Mouse (Mus musculus) cerebellum, adult 9-11 months (tissue): ENCODE data around the gene Rpl3.
A peak's percentile ranks its signal among the peaks of the same experiment; 100 is the strongest.

ENCODE experiments used
- DNase-seq: peaks from one replicate; pipeline ENCODE4 v3.0.0; 2022

The Rpl3 gene

GRCm38 (mm10) chr15:80083740-80084139, 7.9 kb downstream of the Rpl3 start:
- no peak for DNase-seq

DNA sequence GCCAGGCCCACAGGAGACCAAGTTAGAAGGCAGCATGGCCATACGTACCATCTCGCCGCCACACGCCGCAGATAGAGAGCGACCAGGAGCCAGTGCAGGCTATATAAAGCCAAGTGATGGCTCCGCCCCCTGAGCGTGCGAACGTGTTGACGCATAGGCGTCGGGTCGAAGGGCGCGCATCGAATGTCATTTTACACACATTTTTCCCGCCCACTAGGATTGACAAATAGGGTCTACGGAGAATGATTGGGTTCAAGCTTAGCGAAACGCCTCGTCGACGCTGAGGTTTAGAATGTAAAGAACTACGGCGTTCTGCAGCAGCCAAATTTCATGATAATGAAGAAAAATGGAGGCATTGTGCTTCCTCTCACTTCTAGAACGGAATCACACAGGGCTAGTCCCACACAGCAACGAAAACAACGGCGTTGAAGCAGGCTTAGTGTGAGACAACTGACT, 8.4 kb downstream of the Rpl3 start:
- DNase-seq = peak; percentile 99

DNA sequence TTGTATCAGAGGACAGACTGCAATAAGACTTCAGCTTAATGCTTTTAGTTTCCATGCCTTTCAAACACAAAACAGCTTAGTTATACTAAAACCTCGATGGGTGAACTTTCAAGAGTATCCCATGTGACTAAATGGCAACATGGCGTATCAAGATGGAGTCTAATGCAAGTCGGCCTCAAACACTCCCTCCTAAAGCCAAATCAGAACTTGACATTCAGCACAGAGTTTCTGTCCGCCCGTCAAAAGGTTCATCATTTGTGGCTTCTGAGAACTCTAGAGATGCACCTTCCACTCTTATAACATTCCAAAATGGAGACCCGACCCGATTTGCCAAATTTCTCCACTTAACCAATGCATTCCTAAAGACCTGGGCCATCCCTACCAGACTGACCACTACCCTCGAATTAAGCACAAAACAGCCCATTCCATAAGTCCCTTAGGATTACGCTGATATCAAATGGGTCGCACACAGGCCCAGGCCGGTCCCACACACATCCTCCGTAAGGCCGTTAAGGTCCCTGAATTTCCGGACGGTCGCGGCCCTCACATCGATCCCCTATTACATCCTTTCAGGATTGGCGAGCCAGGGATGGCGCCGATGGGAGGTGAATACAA, 8.9 kb downstream of the Rpl3 start:
- DNase-seq = no peak

- DNase-seq = peak; percentile 57
Observed at GRCm38 (mm10) chr15:80081801-80082546, 9.7 kb downstream of the Rpl3 start.

GRCm38 (mm10) chr15:80080711-80081615, 10.7 kb downstream of the Rpl3 start:
- DNase-seq = peak; percentile 63

DNA sequence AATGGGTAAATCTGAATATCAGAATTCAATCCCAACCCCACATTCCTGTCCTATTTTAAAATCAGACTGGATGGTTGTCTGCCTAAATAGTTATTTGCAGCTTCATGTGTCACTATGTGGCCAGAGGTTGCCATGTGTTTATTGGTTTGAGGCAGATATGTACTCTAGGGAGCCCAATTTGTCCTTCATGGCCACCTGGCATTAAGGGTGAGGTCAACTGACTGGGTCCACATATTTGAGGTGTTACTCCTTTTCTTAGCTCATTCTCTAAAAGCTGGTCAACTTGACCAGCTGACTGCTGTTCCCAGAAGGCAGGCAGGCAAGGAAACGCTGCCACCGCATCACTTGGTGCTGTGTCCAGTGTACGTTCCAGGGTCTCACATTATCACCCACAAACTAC, 11.7 kb downstream of the Rpl3 start:
- peak; percentile 27 for DNase-seq

DNA sequence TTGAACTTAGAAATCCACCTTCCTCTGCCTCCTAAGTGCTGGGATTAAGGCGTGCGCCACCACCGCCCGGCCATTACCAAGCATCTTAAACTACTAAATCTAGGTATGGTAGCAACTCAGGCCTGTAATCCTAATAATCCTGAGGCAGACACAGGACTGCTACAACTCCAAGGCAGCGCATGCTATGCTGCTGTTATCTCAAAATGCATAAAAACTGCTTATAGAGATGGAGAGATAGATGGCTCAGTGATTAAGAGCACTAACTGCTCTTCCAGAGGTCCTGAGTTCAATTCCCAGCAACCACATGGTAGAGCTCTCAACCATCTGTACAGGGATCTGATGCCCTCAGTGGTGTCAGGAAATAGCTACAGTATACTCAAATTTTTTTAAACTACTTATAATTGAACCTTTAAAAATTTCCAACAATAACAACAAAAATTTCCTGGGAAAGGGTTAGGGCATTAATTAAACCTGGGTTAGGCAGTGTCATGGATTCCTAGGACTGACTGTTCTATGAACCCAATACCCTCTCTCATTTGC, 12.5 kb downstream of the Rpl3 start:
- peak; percentile 11 for DNase-seq

DNA sequence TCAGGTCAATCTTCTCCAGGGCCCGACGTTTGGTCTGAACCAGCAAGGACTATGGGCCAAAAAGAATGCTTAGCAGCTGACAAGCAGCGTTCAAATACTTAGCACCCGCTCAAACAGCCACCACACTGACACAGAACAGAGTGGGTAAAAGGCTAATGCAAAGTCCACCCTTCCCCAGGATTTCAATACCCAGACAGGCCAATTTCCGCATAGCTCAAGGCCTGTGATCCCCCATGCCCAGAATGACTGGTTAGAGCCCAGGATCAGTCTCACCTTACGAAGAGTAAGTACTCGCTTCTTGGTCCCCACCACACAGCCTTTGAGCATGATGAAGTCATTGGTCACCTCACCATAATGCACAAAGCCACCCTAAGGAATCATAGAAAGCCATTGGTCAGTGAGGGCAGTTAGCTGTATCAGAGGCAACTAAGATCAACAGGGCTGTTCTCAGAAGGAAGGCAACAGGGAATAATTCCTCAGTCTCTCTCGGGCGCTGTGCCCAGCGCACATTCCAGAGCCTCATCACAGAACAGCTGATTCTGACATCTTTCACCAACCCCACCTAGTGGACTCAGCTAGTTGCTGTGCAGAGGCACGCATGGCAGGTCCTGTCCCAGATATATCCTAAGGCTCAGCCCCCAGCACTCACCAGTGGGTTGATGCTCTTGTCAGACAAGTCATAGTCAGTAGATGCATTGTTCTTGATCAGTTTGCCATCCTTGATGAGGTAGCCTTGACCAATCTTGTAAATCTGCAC, 13.4 kb downstream of the Rpl3 start:
- DNase-seq = peak; percentile 31

- DNase-seq = peak; percentile 53
Observed at GRCm38 (mm10) chr15:80076338-80077136, 15.1 kb downstream of the Rpl3 start.

DNA sequence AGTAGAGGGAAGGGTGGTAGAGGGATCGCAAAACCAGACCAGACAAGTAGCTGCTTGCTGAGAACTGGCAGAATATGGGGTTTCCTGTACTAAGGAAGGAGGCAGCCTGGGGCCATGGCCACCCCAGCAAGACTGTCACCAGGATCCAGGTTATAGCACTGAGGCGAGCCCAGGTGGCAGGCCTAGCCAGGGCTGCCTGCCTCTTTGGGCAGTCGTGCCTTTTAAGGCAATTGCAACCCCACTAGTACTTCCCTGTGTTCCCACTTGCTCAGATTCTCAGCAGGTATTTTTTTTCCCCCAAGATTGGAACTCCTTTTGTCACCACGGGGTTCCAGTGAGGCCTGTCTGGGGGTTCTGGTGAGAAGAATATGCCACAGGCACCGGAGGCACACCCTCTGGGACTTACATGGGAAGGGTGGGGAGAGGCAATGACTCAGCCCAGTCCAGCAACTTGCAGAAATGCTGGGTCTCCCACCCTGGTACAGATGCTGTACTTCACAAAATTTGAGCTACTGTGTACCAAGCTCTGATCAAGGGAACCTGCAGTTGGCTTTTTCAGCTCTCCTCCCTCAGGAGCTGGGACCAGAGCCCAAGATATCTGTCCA, 15.8 kb downstream of the Rpl3 start:
- no peak for DNase-seq

DNA sequence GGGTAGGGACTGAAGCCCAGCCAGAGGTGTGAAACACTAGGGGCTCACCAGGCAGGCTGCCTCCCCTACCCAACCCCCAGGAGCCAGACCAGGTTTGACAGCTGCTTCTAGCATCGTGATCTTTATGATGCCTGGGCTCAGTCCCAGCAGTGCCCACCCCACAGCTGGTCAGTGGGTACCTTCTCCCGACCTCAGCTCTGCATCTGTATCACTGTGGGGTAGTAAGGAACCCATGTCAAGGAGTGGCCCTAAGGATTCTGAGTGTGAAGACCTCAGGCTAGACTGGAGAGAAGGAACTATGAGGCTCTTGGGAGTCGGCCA, 16.3 kb downstream of the Rpl3 start:
- DNase-seq = peak; percentile 22

DNA sequence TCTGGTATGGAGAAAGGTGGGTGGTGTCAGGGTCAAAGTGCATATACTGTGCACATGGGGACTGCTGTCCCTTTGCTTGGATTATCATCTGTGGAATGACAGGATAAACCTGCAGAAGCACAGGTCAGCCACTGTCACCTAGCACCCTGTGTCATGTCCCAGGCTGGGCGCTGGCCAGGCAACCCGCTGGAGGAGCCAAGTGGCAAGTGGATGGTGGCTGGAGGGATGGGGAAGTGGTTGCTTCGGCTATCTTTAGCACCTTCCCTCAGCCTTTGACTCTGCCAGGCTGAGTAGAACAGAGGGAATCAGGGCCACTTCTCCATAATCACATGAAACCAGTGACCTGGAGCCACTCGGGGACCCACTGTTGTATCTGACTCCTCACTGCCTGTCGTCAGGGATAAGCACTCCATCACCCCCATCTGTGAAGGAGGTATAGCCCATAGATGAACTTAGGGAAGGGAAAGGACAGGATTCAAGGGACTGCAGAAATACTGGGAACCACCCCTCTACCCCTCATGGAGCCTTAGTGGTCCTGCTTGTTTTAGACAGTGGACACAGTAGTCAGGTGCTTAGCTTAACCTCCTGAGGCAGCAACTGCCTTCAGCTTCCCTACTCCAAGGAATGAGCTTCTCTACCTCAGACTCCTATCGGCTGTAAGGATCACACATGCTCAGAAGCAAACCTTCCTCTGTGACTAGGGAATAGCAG, 16.9 kb downstream of the Rpl3 start:
- peak; percentile 24 for DNase-seq

DNA sequence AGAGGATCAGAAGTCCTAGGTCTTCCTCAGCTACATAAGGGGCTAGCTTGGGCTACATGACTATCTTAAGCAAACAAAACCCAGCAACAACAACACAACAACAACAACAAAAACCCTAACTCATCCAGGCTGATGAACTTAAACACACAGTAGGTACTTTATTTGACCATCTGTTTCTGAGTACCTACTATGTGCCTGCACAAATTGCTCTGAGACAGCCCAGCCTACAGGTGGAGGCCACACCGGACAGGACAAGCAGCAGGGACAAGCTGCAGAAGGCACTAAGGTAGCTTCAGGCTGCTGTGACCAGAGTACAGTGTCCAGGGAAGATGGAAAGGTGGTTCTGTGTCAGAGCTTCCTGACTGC, 18.4 kb downstream of the Rpl3 start:
- DNase-seq = no peak

DNA sequence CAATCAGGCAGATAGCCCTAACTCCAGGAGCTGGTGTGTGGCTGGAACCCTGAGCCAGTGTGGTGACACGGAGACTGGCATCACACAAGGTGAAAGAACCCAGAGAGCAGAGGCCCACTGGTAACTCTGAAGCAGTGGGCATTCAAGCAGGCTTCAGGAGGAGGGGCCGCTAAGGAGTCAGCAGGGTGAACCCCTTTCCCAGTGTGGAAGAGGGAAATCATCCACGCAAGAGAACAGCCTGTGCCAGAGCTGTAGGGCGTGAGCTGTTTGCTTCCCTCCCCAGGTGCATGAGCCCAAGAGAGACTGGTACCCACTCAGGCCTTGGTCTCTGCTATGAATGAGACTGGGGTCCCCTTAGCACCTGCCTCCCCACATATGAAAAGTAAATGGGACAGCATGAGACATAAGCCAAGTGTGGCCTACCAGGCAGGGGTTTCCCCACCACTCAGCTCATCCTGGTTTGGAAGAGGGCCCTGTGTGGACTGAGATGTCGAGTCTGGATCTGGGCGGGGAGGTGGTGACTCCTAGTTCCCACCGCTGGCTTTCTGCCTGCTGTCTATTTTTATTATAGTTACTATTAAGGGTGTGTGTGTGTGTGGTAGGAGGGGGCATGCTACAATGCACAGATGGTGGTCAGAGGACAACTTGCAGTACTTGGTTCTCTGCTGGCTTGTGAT, 19.0 kb downstream of the Rpl3 start:
- DNase-seq = no peak

- DNase-seq = peak; percentile 10
Observed at GRCm38 (mm10) chr15:80071951-80072437, 19.7 kb downstream of the Rpl3 start.

GRCm38 (mm10) chr15:80070095-80070644, 21.5 kb downstream of the Rpl3 start:
- no peak for DNase-seq

GRCm38 (mm10) chr15:80069171-80069570, 22.5 kb downstream of the Rpl3 start:
- no peak for DNase-seq

DNA sequence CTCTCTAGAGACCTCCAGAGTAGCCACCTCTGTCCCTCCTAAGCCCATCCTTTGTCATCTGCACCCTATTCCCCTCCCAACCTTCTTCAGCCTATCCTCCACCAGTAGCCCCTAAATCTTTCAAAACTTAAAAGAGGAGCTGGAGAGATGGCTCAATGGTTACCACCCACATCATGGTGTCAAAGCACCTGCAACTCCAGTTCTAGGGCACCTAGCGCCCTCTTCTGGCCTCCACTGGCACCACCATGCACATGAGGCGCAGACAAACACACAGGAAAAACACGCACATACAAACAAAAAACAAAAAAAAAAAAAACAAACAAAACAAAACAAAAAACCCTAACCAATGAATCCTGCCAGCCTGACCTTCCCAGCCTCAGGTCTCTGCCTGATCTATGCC, 25.1 kb downstream of the Rpl3 start:
- DNase-seq = no peak

- DNase-seq = no peak
Observed at GRCm38 (mm10) chr15:80065414-80065813, 26.3 kb downstream of the Rpl3 start.

DNA sequence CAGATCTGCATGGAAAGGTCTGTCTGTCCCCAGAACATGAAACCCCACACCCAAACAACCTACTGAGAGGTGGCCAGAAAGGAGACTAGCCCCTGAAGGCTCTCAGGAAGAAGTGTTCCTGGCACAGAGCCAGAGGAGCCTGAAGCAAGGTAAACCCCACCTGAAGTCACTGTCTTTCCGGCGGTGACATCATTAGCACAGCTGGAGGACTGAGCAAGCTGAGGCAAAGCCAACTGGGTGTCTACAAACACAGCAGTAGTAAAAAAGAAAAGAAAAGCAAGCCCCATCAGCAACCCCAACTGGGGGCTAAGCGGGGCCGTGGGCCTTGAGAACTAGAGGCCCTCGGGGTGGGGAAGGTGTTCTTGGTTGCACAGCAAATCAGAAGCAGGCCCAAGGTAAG, 26.7 kb downstream of the Rpl3 start:
- DNase-seq = no peak
